Mouse (Mus musculus) heart, postnatal 25 days (tissue): ENCODE data around the gene A230050P20Rik. TPM values are rescaled to one million over a fixed set of nuclear protein-coding genes. Genes with fewer than 3 reads are reported as not detected.
"Not testable (repeated sequence)": the region's sequence is repeated elsewhere in the genome, so short reads cannot be mapped to it uniquely, and the experiment has no call there.

Experiments used
- DNase-seq: peaks from one replicate; pipeline ENCODE4 v3.0.0; 2022; ENCODE audit warnings: low spot score
- intact Hi-C: fragments of 180-260 bp; cut with DNase I; formaldehyde crosslinking; loops from one replicate; pipeline ENCODE4 v1.15.1; 2025
- total RNA-seq, 2 experiments: library from RNA; stranded (reverse); gene quantifications; 2 replicates each; pipeline ENCODE4 v1.2.3; 2021

Gene A230050P20Rik
- 1 to 10 TPM; 4.0 to 4.2 TPM for total RNA-seq

- no peak for DNase-seq
- intact Hi-C loops = no loop called here
Observed at GRCm38 (mm10) chr9:20868448-20869001, at the start of gene A230050P20Rik. Gene A230050P20Rik, plus strand, starts transcription at chr9:20868642.

- DNase-seq = no peak
Observed at GRCm38 (mm10) chr9:20820001-20820400, 48.4 kb upstream of the A230050P20Rik start.

GRCm38 (mm10) chr9:20822821-20823220, 45.6 kb upstream of the A230050P20Rik start:
- intact Hi-C loops = no loop called here
- no peak for DNase-seq

More at GRCm38 (mm10) chr9:20820001-20820400, 48.4 kb upstream of the A230050P20Rik start:
- intact Hi-C loops = no loop called here

- DNase-seq = no peak
- intact Hi-C loops = no loop called here
Observed at GRCm38 (mm10) chr9:20825781-20826180, 42.7 kb upstream of the A230050P20Rik start.

- DNase-seq = no peak
- intact Hi-C loops = no loop called here
Observed at GRCm38 (mm10) chr9:20828127-20828526, 40.3 kb upstream of the A230050P20Rik start.

- DNase-seq = peak; percentile 92
- intact Hi-C loops = loop anchor here (1.0 to 5.0 kb wide), 2 partner anchors 91 to 169 kb away; no protein-coding TSS in a partner anchor
Observed at GRCm38 (mm10) chr9:20830901-20831643, 37.4 kb upstream of the A230050P20Rik start.

GRCm38 (mm10) chr9:20834881-20835280, 33.6 kb upstream of the A230050P20Rik start:
- DNase-seq = no peak
- intact Hi-C loops = loop anchor here (5.0 kb wide), 1 partner anchor 173 kb away; no protein-coding TSS in a partner anchor

- intact Hi-C loops, DNase-seq: not testable (repeated sequence)
Observed at GRCm38 (mm10) chr9:20835431-20835954, 32.9 kb upstream of the A230050P20Rik start.

GRCm38 (mm10) chr9:20837184-20837947, 31.1 kb upstream of the A230050P20Rik start:
- intact Hi-C loops = no loop called here
- no peak for DNase-seq

- no peak for DNase-seq
- intact Hi-C loops = no loop called here
Observed at GRCm38 (mm10) chr9:20838931-20839330, 29.5 kb upstream of the A230050P20Rik start.

- intact Hi-C loops = no loop called here
- no peak for DNase-seq
Observed at GRCm38 (mm10) chr9:20842211-20842610, 26.2 kb upstream of the A230050P20Rik start.

- DNase-seq = no peak
- intact Hi-C loops = no loop called here
Observed at GRCm38 (mm10) chr9:20842670-20843069, 25.8 kb upstream of the A230050P20Rik start.

GRCm38 (mm10) chr9:20850179-20850578, 18.3 kb upstream of the A230050P20Rik start:
- no peak for DNase-seq
- intact Hi-C loops = no loop called here

GRCm38 (mm10) chr9:20857131-20857530, 11.3 kb upstream of the A230050P20Rik start:
- DNase-seq = no peak
- intact Hi-C loops = no loop called here

- DNase-seq = no peak
- intact Hi-C loops = no loop called here
Observed at GRCm38 (mm10) chr9:20859926-20860325, 8.5 kb upstream of the A230050P20Rik start.

- intact Hi-C loops = no loop called here
- no peak for DNase-seq
Observed at GRCm38 (mm10) chr9:20861821-20862220, 6.6 kb upstream of the A230050P20Rik start.

- intact Hi-C loops = no loop called here
- DNase-seq = no peak
Observed at GRCm38 (mm10) chr9:20862225-20862624, 6.2 kb upstream of the A230050P20Rik start.

GRCm38 (mm10) chr9:20866879-20867278, 1.6 kb upstream of the A230050P20Rik start:
- intact Hi-C loops = no loop called here

GRCm38 (mm10) chr9:20869246-20869645, 804 bp downstream of the A230050P20Rik start:
- DNase-seq = no peak
- intact Hi-C loops = no loop called here

More at GRCm38 (mm10) chr9:20866879-20867278, 1.6 kb upstream of the A230050P20Rik start:
- DNase-seq = no peak
